Mouse (Mus musculus): ENCODE data around the gene Scai.
"Not testable (repeated sequence)": the region's sequence is repeated elsewhere in the genome, so short reads cannot be mapped to it uniquely, and the experiment has no call there.

GRCm38 (mm10) chr2:39225331-39226018 is 34.9 kb upstream of the Scai start:
- TF ChIP-seq POLR2A (IDR thresholded peaks at IDR 0.05; ENCODE audit: extremely low read depth, insufficient read depth, low read length); CTCF (IDR thresholded peaks at IDR 0.05; ENCODE audit: low read depth, low read length): not testable (repeated sequence)
